Mouse (Mus musculus) hindbrain, embryonic 13.5 days (tissue): ENCODE results near the gene Bola2. TPM values are rescaled to one million over a fixed set of nuclear protein-coding genes. Genes with fewer than 3 reads are reported as not detected.
A peak's percentile ranks its signal among the peaks of the same experiment; 100 is the strongest.

Source experiments
- ATAC-seq: fragments of 200-750 bp; cut with Nextera tagmentation; 2 replicates; pipeline ENCODE4 v1.8.0; 2017; ENCODE audit warnings: moderate TSS enrichment; ENCODE audit not compliant: low FRiP score
- H3K27ac ChIP-seq: fragments of 300-500 bp; sonication (generic); 2 replicates; pipeline ENCODE4 v1.5.1; 2015; ENCODE audit warnings: inconsistent platforms, mild to moderate bottlenecking, moderate library complexity
- H3K27me3 ChIP-seq: fragments of 300-500 bp; sonication (generic); 2 replicates; pipeline ENCODE4 v1.6.1; 2015; ENCODE audit warnings: mild to moderate bottlenecking, inconsistent platforms
- H3K36me3 ChIP-seq: fragments of 300-500 bp; sonication (generic); 2 replicates; pipeline ENCODE4 v1.6.1; 2015; ENCODE audit warnings: mild to moderate bottlenecking, inconsistent platforms
- H3K4me1 ChIP-seq: fragments of 300-500 bp; sonication (generic); replicated peaks from 2 replicates; pipeline ENCODE4 v1.6.1; 2015; ENCODE audit warnings: inconsistent platforms
- H3K4me2 ChIP-seq: fragments of 300-500 bp; sonication (generic); 2 replicates; pipeline ENCODE4 v1.6.1; 2015; ENCODE audit warnings: inconsistent platforms, mild to moderate bottlenecking, moderate library complexity
- H3K4me3 ChIP-seq: fragments of 300-500 bp; sonication (generic); 2 replicates; pipeline ENCODE4 v1.5.1; 2015; ENCODE audit warnings: mild to moderate bottlenecking, inconsistent platforms
- H3K9ac ChIP-seq: fragments of 300-500 bp; sonication (generic); 2 replicates; pipeline ENCODE4 v1.6.1; 2015; ENCODE audit warnings: mild to moderate bottlenecking, inconsistent platforms
- H3K9me3 ChIP-seq: fragments of 300-500 bp; sonication (generic); 2 replicates; pipeline ENCODE4 v1.6.1; 2016; ENCODE audit warnings: inconsistent platforms
- WGBS: fragments of 180-500 bp; shearing (Covaris S2); methylation state at CpG from one replicate; pipeline ENCODE4 v1.1.7; 2015; 5-methylcytosine and 5-hydroxymethylcytosine counted together
- polyA plus RNA-seq: library from polyadenylated mRNA; unstranded; fragments of >200 nt; fragmentation: Nextera tagmentation; extraction: Ambion mirVana; gene quantifications from 2 replicates; pipeline ENCODE4 v1.2.1, GENCODE M21; 2015

The Bola2 gene
- polyA plus RNA-seq: 149 and 154 TPM in 2 replicates

- H3K4me3 ChIP-seq: peak within 1 kb of the TSS; percentile 80
- H3K4me1 ChIP-seq: peaks cover 50% of the 10 kb centered on the region
- under 1% methylated on average over 31 of the region's 31 CpGs for WGBS
- H3K27ac ChIP-seq: peak within 1 kb of the TSS; percentile 95
- H3K36me3 ChIP-seq: peaks cover 44% of the 10 kb centered on the region
- no peaks in the 10 kb centered on the region for H3K27me3 ChIP-seq
- peak within 1 kb of the TSS; percentile 93 for H3K9ac ChIP-seq
- H3K9me3 ChIP-seq: no peaks in the 10 kb centered on the region
- peak within 1 kb of the TSS; percentile 96 for H3K4me2 ChIP-seq
- ATAC-seq: peak; percentile 61
These were observed at the start of gene Bola2 for GRCm38 (mm10) chr7:126695210-126695611. Gene Bola2 (plus strand): TSS chr7:126695401.

DNA sequence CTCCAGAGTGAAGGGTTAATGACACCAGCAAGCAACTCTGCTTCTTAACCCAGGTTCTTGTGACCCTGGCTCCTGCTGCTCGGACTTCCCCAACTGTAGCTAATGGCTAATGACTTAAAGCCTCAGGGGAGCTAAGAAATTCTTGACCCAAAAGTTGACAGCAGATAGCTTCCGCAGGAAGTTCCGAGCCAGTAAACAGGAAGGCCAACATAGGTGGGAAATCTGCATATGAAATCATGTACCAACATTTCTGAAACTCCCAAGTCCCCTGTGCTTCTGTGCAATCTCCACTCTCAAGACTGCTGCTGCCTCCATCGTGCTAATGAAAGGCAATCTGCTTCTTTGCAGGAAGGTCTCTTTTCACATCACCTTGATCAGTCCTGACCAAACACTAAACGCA, 49.5 kb upstream of the Bola2 start:
- Histone ChIP-seq H3K27me3 (no peaks in the 10 kb centered on the region), H3K36me3 (no peaks in the 10 kb centered on the region), H3K4me3 (no peak overlapping the region), H3K9ac (no peak overlapping the region), H3K4me1 (peaks cover 17% of the 10 kb centered on the region), H3K27ac (no peak overlapping the region), H3K9me3 (no peaks in the 10 kb centered on the region), H3K4me2 (no peak overlapping the region)
- no peak for ATAC-seq
- WGBS: 64% methylated on average over 5 of the region's 5 CpGs

DNA sequence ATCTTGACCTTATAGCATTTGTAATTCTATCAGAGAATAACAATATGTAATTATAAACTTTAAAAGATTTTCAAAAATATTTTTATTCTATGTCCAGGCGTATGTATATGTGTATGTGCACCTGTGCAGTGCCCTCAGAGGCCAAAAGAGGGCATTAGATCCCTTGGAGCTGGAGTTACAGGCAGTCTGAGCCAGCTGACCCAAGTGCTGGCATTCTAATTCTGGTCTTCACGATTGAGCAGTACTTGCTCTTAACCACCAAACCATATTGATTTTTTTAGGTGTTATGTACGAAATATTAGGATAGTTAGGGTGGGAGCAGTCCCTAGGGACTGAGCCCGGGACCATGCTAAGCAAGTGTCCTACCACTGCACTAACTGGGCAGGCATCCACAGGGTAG, 46.7 kb upstream of the Bola2 start:
- 81% methylated on average over 4 of the region's 4 CpGs for WGBS
- H3K4me2 ChIP-seq: peak overlapping the region; percentile 72
- ATAC-seq: no peak
- H3K36me3 ChIP-seq: no peaks in the 10 kb centered on the region
- H3K27me3 ChIP-seq: no peaks in the 10 kb centered on the region
- H3K4me1 ChIP-seq: peaks cover 18% of the 10 kb centered on the region
- H3K9ac ChIP-seq: peak overlapping the region; percentile 77
- peak overlapping the region; percentile 56 for H3K4me3 ChIP-seq
- H3K27ac ChIP-seq: no peak overlapping the region
- no peaks in the 10 kb centered on the region for H3K9me3 ChIP-seq

DNA sequence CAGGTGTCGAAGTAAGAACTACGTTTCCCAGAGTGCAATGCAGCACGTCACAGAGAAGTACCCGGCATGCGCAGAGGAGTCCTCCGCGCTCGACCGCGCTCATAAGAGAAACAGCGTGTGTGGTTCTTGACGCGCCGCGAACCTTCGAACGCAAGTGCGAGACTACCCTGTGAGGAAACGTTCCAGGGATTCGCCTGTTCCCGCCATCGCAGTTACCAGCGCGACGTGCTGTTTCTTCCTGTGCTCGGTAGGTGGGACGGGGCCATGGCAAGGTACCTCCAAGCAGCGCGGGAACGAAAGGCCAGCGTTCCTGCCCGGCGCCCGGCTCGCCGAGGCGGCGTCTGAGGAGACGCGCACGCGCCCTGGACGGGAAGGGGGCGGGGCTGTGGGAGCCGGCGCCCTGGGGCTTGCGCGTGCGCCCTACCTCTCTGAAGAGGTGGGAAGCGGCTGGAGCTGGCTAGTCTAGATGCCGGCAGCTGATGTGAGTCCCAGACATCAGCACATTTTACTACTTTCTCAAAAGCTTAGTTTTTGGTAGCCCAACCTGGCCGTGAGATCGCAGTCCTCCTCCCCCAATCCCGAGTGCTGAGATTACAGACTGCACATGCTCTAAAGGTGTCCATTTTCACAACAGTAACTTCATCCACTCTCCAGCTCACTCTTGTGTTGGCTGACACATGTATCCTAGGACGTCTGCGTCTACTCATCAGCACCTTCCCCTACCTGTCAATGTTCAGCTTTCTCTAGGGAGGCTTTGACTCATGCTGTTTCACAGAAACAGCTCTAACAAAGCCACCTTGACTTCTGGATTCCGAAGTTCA, 45.8 kb upstream of the Bola2 start, which contains the start of gene Sgf29:
Gene Sgf29, plus strand, starts transcription at position 79 of the 821 bp plus-strand sequence.
- Histone ChIP-seq H3K36me3 (no peaks in the 10 kb centered on the region), H3K4me3 (peak within 1 kb of the TSS; percentile 56), H3K27ac (peak within 1 kb of the TSS; percentile 95), H3K9ac (peak within 1 kb of the TSS; percentile 77), H3K27me3 (no peaks in the 10 kb centered on the region), H3K4me2 (peak within 1 kb of the TSS; percentile 72), H3K9me3 (no peaks in the 10 kb centered on the region), H3K4me1 (peaks cover 18% of the 10 kb centered on the region)
- ATAC-seq: peak; percentile 98
- WGBS: 1% methylated on average over 57 of the region's 57 CpGs

DNA sequence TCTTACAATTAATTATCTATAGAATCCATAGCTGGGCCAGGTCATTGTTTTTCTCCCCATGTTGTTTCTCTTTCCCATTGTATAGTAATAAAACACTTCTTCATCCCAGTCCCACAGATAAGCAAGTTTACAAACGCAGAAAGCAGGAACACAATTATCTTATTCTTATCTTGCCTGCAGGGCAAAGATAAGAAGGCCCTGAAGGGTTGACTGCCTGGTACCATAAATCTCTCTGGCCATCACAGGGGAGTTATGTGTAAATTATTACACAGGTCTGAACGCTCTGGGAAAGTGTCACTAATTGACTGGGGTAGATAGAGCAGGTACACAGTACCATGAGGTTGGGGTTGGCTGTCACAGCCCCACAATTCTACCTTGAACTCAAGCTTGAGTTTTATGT, 44.3 kb upstream of the Bola2 start:
- WGBS: 95% methylated on average over 2 of the region's 2 CpGs
- Histone ChIP-seq H3K4me3 (no peak overlapping the region), H3K36me3 (no peaks in the 10 kb centered on the region), H3K27me3 (no peaks in the 10 kb centered on the region), H3K9ac (no peak overlapping the region), H3K4me1 (peaks cover 18% of the 10 kb centered on the region), H3K27ac (no peak overlapping the region), H3K9me3 (no peaks in the 10 kb centered on the region), H3K4me2 (no peak overlapping the region)
- ATAC-seq: no peak

DNA sequence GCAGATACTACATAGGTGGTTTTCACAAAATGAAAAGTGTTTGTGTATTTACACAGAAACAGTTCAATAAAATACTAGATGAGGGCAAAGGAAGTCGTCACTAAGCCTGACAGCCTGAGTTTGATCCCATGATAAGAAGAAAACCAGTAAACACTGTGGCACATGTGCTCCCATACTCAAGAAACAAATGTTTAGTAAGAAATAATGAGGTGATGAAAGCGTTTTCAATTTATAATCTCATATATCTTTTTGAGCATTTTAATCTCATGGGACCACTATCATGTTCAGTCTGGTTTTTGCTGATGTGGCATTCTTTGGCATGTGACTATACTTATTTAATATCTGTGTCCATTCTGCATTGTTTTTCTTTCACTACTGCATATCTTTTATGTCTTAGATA, 41.2 kb upstream of the Bola2 start:
- Histone ChIP-seq H3K4me1 (peaks cover 12% of the 10 kb centered on the region), H3K27me3 (no peaks in the 10 kb centered on the region), H3K4me2 (no peak overlapping the region), H3K36me3 (no peaks in the 10 kb centered on the region), H3K4me3 (no peak overlapping the region), H3K9ac (no peak overlapping the region), H3K9me3 (no peaks in the 10 kb centered on the region), H3K27ac (no peak overlapping the region)
- no peak for ATAC-seq
- whole genome bisulfite sequencing: 86% methylated on average over 2 of the region's 2 CpGs

- H3K9ac ChIP-seq: no peak overlapping the region
- H3K4me2 ChIP-seq: no peak overlapping the region
- H3K4me3 ChIP-seq: no peak overlapping the region
- no peak overlapping the region for H3K27ac ChIP-seq
- H3K4me1 ChIP-seq: peaks cover 2% of the 10 kb centered on the region; the same call in 1 of the 2 replicates
- WGBS: 96% methylated on average over 3 of the region's 3 CpGs
- no peaks in the 10 kb centered on the region for H3K27me3 ChIP-seq
- H3K9me3 ChIP-seq: no peaks in the 10 kb centered on the region
- ATAC-seq: no peak
- H3K36me3 ChIP-seq: 0 out of 2 replicates have a peak, but pooled peaks cover under 1% of the 10 kb centered on the region
These were observed 39.5 kb upstream of the Bola2 start for GRCm38 (mm10) chr7:126655695-126656094.

- no peak overlapping the region for H3K27ac ChIP-seq
- ATAC-seq: no peak
- peaks cover 13% of the 10 kb centered on the region for H3K36me3 ChIP-seq
- no peaks in the 10 kb centered on the region for H3K4me1 ChIP-seq
- H3K9ac ChIP-seq: no peak overlapping the region
- no peaks in the 10 kb centered on the region for H3K27me3 ChIP-seq
- H3K4me2 ChIP-seq: no peak overlapping the region
- no peak overlapping the region for H3K4me3 ChIP-seq
- no peaks in the 10 kb centered on the region for H3K9me3 ChIP-seq
- WGBS: 84% methylated on average over 1 of the region's 1 CpGs
These were observed 37.7 kb upstream of the Bola2 start for GRCm38 (mm10) chr7:126657522-126657921.

DNA sequence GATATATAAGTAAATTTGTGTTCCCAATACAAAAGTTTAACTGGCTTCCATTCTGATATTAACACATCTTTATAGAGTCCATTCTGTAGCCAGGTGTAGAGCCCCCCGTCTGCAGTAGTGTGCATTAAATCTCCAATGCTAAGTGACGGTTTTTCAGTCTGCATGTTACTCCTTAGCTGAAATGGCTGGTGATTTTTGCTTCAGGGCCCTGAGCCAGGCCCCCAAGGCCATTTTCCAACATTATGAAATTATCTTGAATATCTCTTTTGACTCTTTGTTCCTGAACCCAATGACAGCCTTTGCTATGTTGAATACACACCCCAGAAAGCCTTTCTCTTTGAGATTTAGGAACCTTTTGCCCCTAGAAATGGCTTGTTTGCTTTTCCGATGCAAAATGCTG, 35.4 kb upstream of the Bola2 start:
- Histone ChIP-seq H3K4me1 (no peaks in the 10 kb centered on the region), H3K27me3 (no peaks in the 10 kb centered on the region), H3K36me3 (peaks cover 32% of the 10 kb centered on the region), H3K4me2 (no peak overlapping the region), H3K4me3 (no peak overlapping the region), H3K27ac (no peak overlapping the region), H3K9ac (no peak overlapping the region), H3K9me3 (no peaks in the 10 kb centered on the region)
- no peak for ATAC-seq
- WGBS: 91% methylated on average over 3 of the region's 3 CpGs

- Histone ChIP-seq H3K9me3 (no peaks in the 10 kb centered on the region), H3K27ac (no peak overlapping the region), H3K36me3 (peaks cover 57% of the 10 kb centered on the region), H3K4me3 (no peak overlapping the region), H3K4me2 (no peak overlapping the region), H3K4me1 (no peaks in the 10 kb centered on the region), H3K27me3 (no peaks in the 10 kb centered on the region), H3K9ac (no peak overlapping the region)
- ATAC-seq: no peak
- 76% methylated on average over 8 of the region's 8 CpGs for WGBS
These were observed 31.6 kb upstream of the Bola2 start for GRCm38 (mm10) chr7:126663646-126664045.

GRCm38 (mm10) chr7:126665269-126665668, 29.9 kb upstream of the Bola2 start:
- WGBS: 98% methylated on average over 3 of the region's 3 CpGs
- no peaks in the 10 kb centered on the region for H3K4me1 ChIP-seq
- ATAC-seq: no peak
- no peaks in the 10 kb centered on the region for H3K27me3 ChIP-seq
- no peak overlapping the region for H3K4me3 ChIP-seq
- no peak overlapping the region for H3K4me2 ChIP-seq
- H3K27ac ChIP-seq: no peak overlapping the region
- no peaks in the 10 kb centered on the region for H3K9me3 ChIP-seq
- H3K36me3 ChIP-seq: peaks cover 59% of the 10 kb centered on the region
- no peak overlapping the region for H3K9ac ChIP-seq

DNA sequence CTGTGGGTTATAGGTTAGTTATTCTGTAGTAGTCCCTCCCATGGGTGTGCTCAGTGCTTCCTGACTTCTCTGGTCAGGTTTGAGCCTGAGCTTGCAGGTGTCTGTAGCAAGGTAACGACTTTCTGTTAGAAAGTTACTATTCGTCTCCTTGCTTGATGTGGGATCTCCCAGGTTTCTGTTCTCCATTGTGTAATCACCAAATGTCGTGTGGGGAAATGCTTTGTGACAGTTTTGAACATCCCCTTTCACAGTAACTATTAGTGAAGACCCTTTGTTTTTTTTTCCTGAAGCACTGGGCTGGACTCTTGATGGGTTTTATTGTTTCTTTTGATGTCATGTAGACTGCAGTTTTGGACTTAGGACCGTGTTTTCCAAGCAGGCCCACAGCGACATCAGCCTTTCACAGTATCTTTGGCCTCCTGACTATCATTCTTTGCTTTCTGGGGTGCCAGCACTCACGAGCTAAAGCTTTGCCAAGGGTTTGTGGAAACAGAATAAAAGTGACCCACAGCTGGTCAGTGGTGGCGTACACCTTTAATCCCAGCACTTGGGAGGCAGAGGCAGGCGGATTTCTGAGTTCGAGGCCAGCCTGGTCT, 27.6 kb upstream of the Bola2 start:
- ATAC-seq: no peak
- H3K4me3 ChIP-seq: no peak overlapping the region
- no peak overlapping the region for H3K9ac ChIP-seq
- no peaks in the 10 kb centered on the region for H3K9me3 ChIP-seq
- H3K4me2 ChIP-seq: no peak overlapping the region
- peaks cover 68% of the 10 kb centered on the region for H3K36me3 ChIP-seq
- H3K4me1 ChIP-seq: no peaks in the 10 kb centered on the region
- WGBS: 90% methylated on average over 9 of the region's 9 CpGs
- no peaks in the 10 kb centered on the region for H3K27me3 ChIP-seq
- no peak overlapping the region for H3K27ac ChIP-seq

DNA sequence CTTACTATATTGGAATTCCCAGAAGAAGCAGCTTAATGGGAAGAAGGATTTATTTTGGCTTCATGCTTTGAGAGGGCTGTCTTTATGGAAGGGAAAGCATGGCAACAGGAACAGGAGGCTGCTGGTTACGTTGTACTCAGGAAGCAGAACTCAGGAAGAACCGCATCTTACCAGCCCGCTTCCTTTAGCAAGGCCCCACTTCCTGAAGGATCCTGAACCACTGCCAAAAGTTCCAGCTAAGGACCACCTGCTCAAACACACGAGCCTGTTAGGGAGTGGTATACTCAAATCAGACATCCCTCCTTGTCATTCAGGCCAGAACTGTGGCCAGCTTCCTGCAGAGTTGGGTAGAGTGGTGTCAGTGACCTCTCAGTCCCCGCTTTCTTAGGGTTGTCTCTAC, 26.7 kb upstream of the Bola2 start:
- 83% methylated on average over 5 of the region's 5 CpGs for WGBS
- Histone ChIP-seq H3K4me1 (no peaks in the 10 kb centered on the region), H3K9ac (no peak overlapping the region), H3K36me3 (peaks cover 71% of the 10 kb centered on the region), H3K4me2 (no peak overlapping the region), H3K27ac (no peak overlapping the region), H3K4me3 (no peak overlapping the region), H3K27me3 (no peaks in the 10 kb centered on the region), H3K9me3 (no peaks in the 10 kb centered on the region)
- no peak for ATAC-seq
